35 mouse cellular contexts compared by ENCODE assay signal in genomic region chr1:167372739-167373138, GRCm38 (mm10).
"Had no signal": no experiment of that assay in that cellular context is flagged by ENCODE, and none has a peak within 500 bp of the region (broad histone marks: within the 10 kb centered on the region; RNA-seq: fewer than 3 reads in every experiment).

No protein-coding gene starts in this region.

- H3K4me1 ChIP-seq: heart, embryonic 15.5 days; hindbrain, embryonic 15.5 days had no signal

- H3K4me3 ChIP-seq: heart, embryonic 12.5 days; heart, embryonic 13.5 days; heart, embryonic 15.5 days; hindbrain, embryonic 10.5 days; hindbrain, embryonic 12.5 days; hindbrain, embryonic 13.5 days; hindbrain, embryonic 15.5 days; intestine, embryonic 15.5 days; kidney, embryonic 15.5 days; layer of hippocampus, adult 2 months; left cerebral cortex, adult 2 months had no signal

- H3K9me3 ChIP-seq: heart, embryonic 12.5 days; heart, embryonic 13.5 days; heart, embryonic 15.5 days; hindbrain, embryonic 10.5 days; hindbrain, embryonic 12.5 days; hindbrain, embryonic 13.5 days; hindbrain, embryonic 15.5 days; intestine, embryonic 15.5 days; kidney, embryonic 15.5 days had no signal

- ATAC-seq: hindbrain, embryonic 16.5 days; hindbrain, postnatal 0 days; inflammation-experienced regulatory T-cells, adult 6 months; intestine, embryonic 15.5 days; intestine, embryonic 16.5 days; intestine, postnatal 0 days had no signal

- H3K27me3 ChIP-seq: heart, embryonic 12.5 days; heart, embryonic 13.5 days; heart, embryonic 15.5 days; hindbrain, embryonic 12.5 days; hindbrain, embryonic 15.5 days; intestine, embryonic 15.5 days; kidney, embryonic 15.5 days had no signal

- DNase-seq: heart, postnatal 10 days; heart, postnatal 14 days; heart, postnatal 36 days; heart, postnatal 4 days; kidney, adult 11 months; kidney, adult 18-20 months; kidney, adult 2 months; kidney, adult 8-10 months; kidney, adult 9 months; kidney, postnatal 10 days; kidney, postnatal 14 days; kidney, postnatal 25 days; kidney, postnatal 36 days; kidney, postnatal 4 days; layer of hippocampus, adult 9-11 months; layer of hippocampus, postnatal 36 days had no signal

- H3K27ac ChIP-seq: heart, embryonic 13.5 days; heart, embryonic 15.5 days; hindbrain, embryonic 10.5 days; hindbrain, embryonic 12.5 days; hindbrain, embryonic 13.5 days; hindbrain, embryonic 14.5 days; hindbrain, embryonic 15.5 days; hindbrain, postnatal 0 days; intestine, embryonic 15.5 days; kidney, embryonic 15.5 days; kidney, postnatal 0 days; layer of hippocampus, adult 2 months; left cerebral cortex, adult 2 months had no signal

- H3K4me2 ChIP-seq: heart, embryonic 11.5 days; heart, embryonic 12.5 days; heart, embryonic 13.5 days; heart, embryonic 15.5 days; hindbrain, embryonic 12.5 days; hindbrain, embryonic 13.5 days; hindbrain, embryonic 14.5 days; hindbrain, embryonic 15.5 days; intestine, embryonic 15.5 days; kidney, embryonic 15.5 days had no signal

- H3K9ac ChIP-seq: heart, embryonic 12.5 days; heart, embryonic 13.5 days; heart, embryonic 15.5 days; hindbrain, embryonic 12.5 days; hindbrain, embryonic 13.5 days; hindbrain, embryonic 14.5 days; hindbrain, embryonic 15.5 days; intestine, embryonic 15.5 days; kidney, embryonic 15.5 days had no signal
